Mouse (Mus musculus) thymus, postnatal 4 days (tissue): ENCODE measurements around the gene Tigd4.
"Not testable (repeated sequence)": the region's sequence is repeated elsewhere in the genome, so short reads cannot be mapped to it uniquely, and the experiment has no call there.

Source experiments
- DNase-seq: peaks from one replicate; pipeline ENCODE4 v3.0.0; 2021

Gene Tigd4

GRCm38 (mm10) chr3:84593274-84593673, at the start of gene Tigd4:
Tigd4 (plus strand) TSS chr3:84593574.
- no peak for DNase-seq

GRCm38 (mm10) chr3:84547177-84547576, 46.2 kb upstream of the Tigd4 start:
- peak; percentile 34 for DNase-seq

- no peak for DNase-seq
Observed at GRCm38 (mm10) chr3:84555780-84556179, 37.6 kb upstream of the Tigd4 start.

GRCm38 (mm10) chr3:84558301-84558700, 35.1 kb upstream of the Tigd4 start:
- DNase-seq, result no peak

- not testable (repeated sequence) for DNase-seq
Observed at GRCm38 (mm10) chr3:84562911-84563310, 30.5 kb upstream of the Tigd4 start.

GRCm38 (mm10) chr3:84563415-84563814, 30.0 kb upstream of the Tigd4 start:
- DNase-seq, result no peak

- no peak for DNase-seq
Observed at GRCm38 (mm10) chr3:84568540-84568939, 24.8 kb upstream of the Tigd4 start.

- no peak for DNase-seq
Observed at GRCm38 (mm10) chr3:84569587-84569986, 23.8 kb upstream of the Tigd4 start.

GRCm38 (mm10) chr3:84570501-84570900, 22.9 kb upstream of the Tigd4 start:
- no peak for DNase-seq

- DNase-seq, result no peak
Observed at GRCm38 (mm10) chr3:84580716-84581115, 12.7 kb upstream of the Tigd4 start.

GRCm38 (mm10) chr3:84581696-84582022, 11.7 kb upstream of the Tigd4 start:
- DNase-seq, result no peak

- DNase-seq, result peak; percentile 98
Observed at GRCm38 (mm10) chr3:84582023-84582912, 11.1 kb upstream of the Tigd4 start, which contains the start of gene Arfip1. Arfip1 (minus strand) TSS chr3:84582625.

GRCm38 (mm10) chr3:84582913-84583276, 10.5 kb upstream of the Tigd4 start:
- DNase-seq, result no peak

- no peak for DNase-seq
Observed at GRCm38 (mm10) chr3:84586736-84587135, 6.6 kb upstream of the Tigd4 start.

GRCm38 (mm10) chr3:84594894-84595676, 1.7 kb downstream of the Tigd4 start:
- peak; percentile 31 for DNase-seq

- DNase-seq, result no peak
Observed at GRCm38 (mm10) chr3:84595677-84596234, 2.4 kb downstream of the Tigd4 start.

GRCm38 (mm10) chr3:84597996-84598734, 4.8 kb downstream of the Tigd4 start:
- no peak for DNase-seq

- no peak for DNase-seq
Observed at GRCm38 (mm10) chr3:84598756-84599155, 5.4 kb downstream of the Tigd4 start.

- DNase-seq, result no peak
Observed at GRCm38 (mm10) chr3:84601870-84602495, 8.6 kb downstream of the Tigd4 start.

- DNase-seq, result no peak
Observed at GRCm38 (mm10) chr3:84602759-84603158, 9.4 kb downstream of the Tigd4 start.

GRCm38 (mm10) chr3:84603212-84603611, 9.8 kb downstream of the Tigd4 start:
- DNase-seq, result no peak

GRCm38 (mm10) chr3:84610183-84610710, 16.9 kb downstream of the Tigd4 start:
- DNase-seq, result no peak
